Mouse (Mus musculus): ENCODE measurements around the gene Pex16. TPM values are rescaled to one million over a fixed set of nuclear protein-coding genes. Genes with fewer than 3 reads are reported as not detected.

Gene Pex16
- polyA plus RNA-seq, 1 experiment from 2014 or later: 32.7 TPM

Small RNA genes lying within 50 kb of the gene (microRNA-seq; reads per million reads assigned to microRNA genes)
- gene Mir7000: 1.1 reads per million

Other genes with a start within 250 kb of the Pex16 start
- gene Large2, start 193 bp downstream of the Pex16 start, polyA plus RNA-seq (2014; fragmentation: Nextera tagmentation; extraction: Ambion mirVana): 2.0 and 2.4 TPM in 2 replicates
- 2.9 and 4.2 TPM in 2 replicates for gene 1700029I15Rik, start 7.9 kb downstream of the Pex16 start, polyA plus RNA-seq (2014; fragmentation: Nextera tagmentation; extraction: Ambion mirVana)
- 68.8 and 74.5 TPM in 2 replicates for gene Mapk8ip1, start 26.6 kb downstream of the Pex16 start, polyA plus RNA-seq (2014; fragmentation: Nextera tagmentation; extraction: Ambion mirVana)
- gene Cry2, start 59.4 kb downstream of the Pex16 start, polyA plus RNA-seq (2014; fragmentation: Nextera tagmentation; extraction: Ambion mirVana): 34.6 and 35.5 TPM in 2 replicates
- gene Slc35c1, start 85.9 kb downstream of the Pex16 start, polyA plus RNA-seq (2014; fragmentation: Nextera tagmentation; extraction: Ambion mirVana): 15.4 and 17.1 TPM in 2 replicates
- gene Chst1, start 225.0 kb downstream of the Pex16 start, polyA plus RNA-seq (2014; fragmentation: Nextera tagmentation; extraction: Ambion mirVana): 20.0 and 26.1 TPM in 2 replicates